Mouse (Mus musculus) hindbrain, postnatal 0 days (tissue): ENCODE data around the gene Abhd16a. TPM values are rescaled to one million over a fixed set of nuclear protein-coding genes. Genes with fewer than 3 reads are reported as not detected.

Experiments used
- ATAC-seq: fragments of 200-750 bp; cut with Nextera tagmentation; 2 replicates; pipeline ENCODE4 v1.8.0; 2017; ENCODE audit warnings: mild to moderate bottlenecking, moderate TSS enrichment, moderate library complexity
- DNase-seq: peaks from one replicate; pipeline ENCODE4 v3.0.0-alpha.2; 2015; ENCODE audit warnings: low spot score
- H3K27ac ChIP-seq: fragments of 300-500 bp; sonication (generic); 2 replicates; pipeline ENCODE4 v1.5.1; 2014; ENCODE audit warnings: mild to moderate bottlenecking
- H3K27me3 ChIP-seq: fragments of 300-500 bp; sonication (generic); 2 replicates; pipeline ENCODE4 v1.6.1; 2014; ENCODE audit warnings: low read length, mixed read lengths; ENCODE audit not compliant: insufficient read depth
- H3K36me3 ChIP-seq: fragments of 300-500 bp; sonication (generic); 2 replicates; pipeline ENCODE4 v1.6.1; 2014; ENCODE audit warnings: low read length, mixed read lengths; ENCODE audit not compliant: insufficient read depth
- H3K4me1 ChIP-seq: fragments of 300-500 bp; sonication (generic); 2 replicates; pipeline ENCODE4 v1.6.1; 2014; ENCODE audit warnings: antibody characterized with exemption, low read length, mixed read lengths; ENCODE audit not compliant: insufficient read depth
- H3K4me2 ChIP-seq: fragments of 300-500 bp; sonication (generic); 2 replicates; pipeline ENCODE4 v1.6.1; 2014; ENCODE audit warnings: low read depth, mild to moderate bottlenecking, low read length, moderate library complexity, mixed read lengths
- H3K4me3 ChIP-seq: fragments of 300-500 bp; sonication (generic); 2 replicates; pipeline ENCODE4 v1.5.1; 2014; ENCODE audit warnings: low read length
- H3K9ac ChIP-seq: fragments of 300-500 bp; sonication (generic); replicated peaks from 2 replicates; pipeline ENCODE4 v1.6.1; 2014; ENCODE audit warnings: mild to moderate bottlenecking, low read length, moderate library complexity, mixed read lengths
- H3K9me3 ChIP-seq: fragments of 300-500 bp; sonication (generic); 2 replicates; pipeline ENCODE4 v1.6.1; 2016; ENCODE audit warnings: low read length, mixed read lengths
- CTCF ChIP-seq: IDR thresholded peaks from 2 replicates; pipeline ENCODE4 v1.5.1; 2016; ENCODE audit warnings: antibody characterized with exemption, control low read depth, low read depth
- WGBS: fragments of 180-500 bp; shearing (Covaris S2); extraction: QIAGEN DNeasy Blood & Tissue Kit; methylation state at CpG from one replicate; pipeline ENCODE4 v1.1.7; 2014; 5-methylcytosine and 5-hydroxymethylcytosine counted together
- polyA plus RNA-seq: library from polyadenylated mRNA; unstranded; fragments of >200 nt; fragmentation: Nextera tagmentation; extraction: Ambion mirVana; gene quantifications from 2 replicates; pipeline ENCODE4 v1.2.1, GENCODE M21; 2015
- total RNA-seq: library from RNA; depleted of rRNA; stranded (reverse); fragments of >200 nt; gene quantifications from 2 replicates; pipeline ENCODE4 v1.2.3, GENCODE M21; 2014

Abhd16a gene
- total and polyA plus RNA-seq, 2 experiments from 2014 or later = 121 to 158 TPM

- Histone ChIP-seq H3K9me3 (no peaks in the 10 kb centered on the region), H3K4me3 (peak within 1 kb of the TSS; percentile 54), H3K4me2 (peak within 1 kb of the TSS; percentile 75), H3K27ac (peak within 1 kb of the TSS; percentile 83), H3K9ac (peak within 1 kb of the TSS; percentile 68), H3K27me3 (no peaks in the 10 kb centered on the region), H3K36me3 (peaks cover 5% of the 10 kb centered on the region; the same call in 1 of the 2 replicates), H3K4me1 (peaks cover 8% of the 10 kb centered on the region; the same call in 1 of the 2 replicates)
- DNase-seq (peak; percentile 83), ATAC-seq (peak; percentile 52)
- WGBS = 0% methylated on average over 36 of the region's 36 CpGs
- TF ChIP-seq CTCF = no peak
These were observed 37.1 kb downstream of the Abhd16a start, which contains the start of gene D17H6S53E for GRCm38 (mm10) chr17:35126206-35126611. Gene D17H6S53E, plus strand, starts transcription at chr17:35126373.

- no peak for TF ChIP-seq CTCF
- peak overlapping the region; percentile 75 for H3K4me2 ChIP-seq
- no peak for ATAC-seq
- no peaks in the 10 kb centered on the region for H3K27me3 ChIP-seq
- peak overlapping the region; percentile 54 for H3K4me3 ChIP-seq
- peak overlapping the region; percentile 83 for H3K27ac ChIP-seq
- no peaks in the 10 kb centered on the region for H3K9me3 ChIP-seq
- DNase-seq = no peak
- WGBS = 74% methylated on average over 13 of the region's 13 CpGs
- H3K4me1 ChIP-seq = peaks cover 8% of the 10 kb centered on the region; the same call in 1 of the 2 replicates
- H3K36me3 ChIP-seq = peaks cover 5% of the 10 kb centered on the region; the same call in 1 of the 2 replicates
- peak overlapping the region; percentile 68 for H3K9ac ChIP-seq
These were observed 38.0 kb downstream of the Abhd16a start for GRCm38 (mm10) chr17:35127017-35127416.

GRCm38 (mm10) chr17:35128996-35129395 lies 39.9 kb downstream of the Abhd16a start:
- H3K9ac ChIP-seq = no peak overlapping the region
- H3K9me3 ChIP-seq = no peaks in the 10 kb centered on the region
- H3K4me3 ChIP-seq = no peak overlapping the region
- H3K4me1 ChIP-seq = peaks cover 8% of the 10 kb centered on the region; the same call in 1 of the 2 replicates
- no peak for TF ChIP-seq CTCF
- H3K27ac ChIP-seq = no peak overlapping the region
- H3K27me3 ChIP-seq = no peaks in the 10 kb centered on the region
- ATAC-seq = no peak
- no peak for DNase-seq
- H3K36me3 ChIP-seq = peaks cover under 1% of the 10 kb centered on the region; the same call in 1 of the 2 replicates
- no peak overlapping the region for H3K4me2 ChIP-seq
- WGBS = 63% methylated on average over 11 of the region's 11 CpGs

GRCm38 (mm10) chr17:35131038-35131437 lies 42.0 kb downstream of the Abhd16a start:
- no peak for DNase-seq
- Histone ChIP-seq H3K27ac (no peak overlapping the region), H3K4me3 (no peak overlapping the region), H3K36me3 (no peaks in the 10 kb centered on the region; the same call in 1 of the 2 replicates), H3K4me2 (no peak overlapping the region), H3K9ac (no peak overlapping the region), H3K4me1 (peaks cover 8% of the 10 kb centered on the region; the same call in 1 of the 2 replicates), H3K9me3 (no peaks in the 10 kb centered on the region), H3K27me3 (no peaks in the 10 kb centered on the region)
- TF ChIP-seq CTCF = no peak
- WGBS = 91% methylated on average over 8 of the region's 8 CpGs
- no peak for ATAC-seq

- Histone ChIP-seq H3K4me3 (no peak within 1 kb of the TSS), H3K9me3 (no peaks in the 10 kb centered on the region), H3K4me2 (no peak within 1 kb of the TSS), H3K27ac (no peak within 1 kb of the TSS), H3K4me1 (peaks cover 7% of the 10 kb centered on the region), H3K27me3 (no peaks in the 10 kb centered on the region), H3K36me3 (no peaks in the 10 kb centered on the region; the same call in 1 of the 2 replicates), H3K9ac (no peak within 1 kb of the TSS)
- 80% methylated on average over 15 of the region's 15 CpGs for WGBS
- no peak for DNase-seq
- TF ChIP-seq CTCF = no peak
- ATAC-seq = no peak
These were observed 42.6 kb downstream of the Abhd16a start, which contains the start of gene Apom for GRCm38 (mm10) chr17:35131500-35132173. Gene Apom, minus strand, starts transcription at chr17:35132050.

- WGBS = 80% methylated on average over 3 of the region's 3 CpGs
- H3K4me2 ChIP-seq = no peak overlapping the region
- no peak overlapping the region for H3K9ac ChIP-seq
- ATAC-seq (no peak), DNase-seq (no peak)
- H3K27me3 ChIP-seq = no peaks in the 10 kb centered on the region
- H3K27ac ChIP-seq = no peak overlapping the region
- H3K9me3 ChIP-seq = no peaks in the 10 kb centered on the region
- no peak overlapping the region for H3K4me3 ChIP-seq
- TF ChIP-seq CTCF = no peak
- peaks cover 7% of the 10 kb centered on the region for H3K4me1 ChIP-seq
- H3K36me3 ChIP-seq = no peaks in the 10 kb centered on the region; the same call in 1 of the 2 replicates
These were observed 43.1 kb downstream of the Abhd16a start for GRCm38 (mm10) chr17:35132174-35132560.

- H3K9ac ChIP-seq = no peak overlapping the region
- H3K4me1 ChIP-seq = peaks cover 7% of the 10 kb centered on the region
- WGBS = 93% methylated on average over 7 of the region's 7 CpGs
- no peak overlapping the region for H3K27ac ChIP-seq
- no peak for TF ChIP-seq CTCF
- H3K36me3 ChIP-seq = no peaks in the 10 kb centered on the region; the same call in 1 of the 2 replicates
- H3K4me2 ChIP-seq = no peak overlapping the region
- no peak for DNase-seq
- no peaks in the 10 kb centered on the region for H3K27me3 ChIP-seq
- no peaks in the 10 kb centered on the region for H3K9me3 ChIP-seq
- no peak for ATAC-seq
- H3K4me3 ChIP-seq = no peak overlapping the region
These were observed 44.5 kb downstream of the Abhd16a start for GRCm38 (mm10) chr17:35133517-35133916.
